Mouse (Mus musculus): Measurements from ENCODE around the gene Tmem245.

Gene Tmem245

DNA sequence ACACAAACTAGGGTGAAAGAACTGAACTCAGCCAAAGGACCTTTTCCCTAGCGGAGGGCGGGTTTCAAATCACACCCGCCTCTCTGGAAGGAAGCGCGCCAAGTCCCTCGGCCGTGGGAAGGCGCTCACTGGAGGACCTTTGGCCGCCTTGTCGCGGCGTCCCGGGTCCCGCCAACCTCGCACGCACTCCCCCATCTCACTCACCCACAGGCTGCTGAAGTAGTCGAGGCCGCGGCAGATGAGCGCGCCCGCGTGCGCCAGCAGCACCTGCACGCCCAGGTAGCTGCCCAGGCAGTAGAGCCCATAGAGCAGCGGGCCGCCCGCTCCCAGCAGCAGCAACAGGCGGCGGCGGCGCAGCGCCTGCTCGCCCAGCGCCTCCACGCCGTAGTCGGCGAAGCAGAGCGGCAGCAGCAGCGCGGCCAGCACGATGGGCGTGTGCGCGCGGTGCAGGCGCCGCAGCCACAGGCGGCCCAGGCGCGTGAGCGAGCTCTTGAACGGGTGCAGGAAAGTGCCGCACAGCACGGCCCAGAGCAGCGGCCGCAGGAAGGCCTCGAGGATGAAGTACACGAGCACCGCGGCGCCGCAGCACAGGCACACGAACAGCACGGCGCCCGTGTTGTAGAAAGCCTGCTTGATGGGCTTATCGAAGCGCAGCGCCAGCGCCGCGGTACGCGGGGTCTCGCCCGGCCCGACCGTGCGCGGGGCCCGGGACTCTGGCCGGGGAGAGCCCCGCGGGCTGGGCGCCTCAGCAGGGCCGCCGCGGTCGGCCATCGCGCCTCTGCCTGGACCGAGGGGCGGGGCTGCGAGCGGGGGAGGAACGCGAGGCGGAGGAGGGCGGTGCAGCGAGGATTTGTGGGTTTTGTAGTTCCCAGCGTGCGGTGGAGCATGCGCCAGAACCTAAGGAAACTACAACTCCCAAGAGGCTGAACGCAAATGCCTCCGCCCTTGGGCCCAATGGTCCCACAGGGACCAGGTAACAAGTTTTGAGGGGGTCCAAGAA is at the start of gene Tmem245:
Gene Tmem245, minus strand, starts transcription at position 797 of the 1,000 bp plus-strand sequence.
- peak; percentile 96 for DNase-seq (ENCODE audit: low spot score)

DNA sequence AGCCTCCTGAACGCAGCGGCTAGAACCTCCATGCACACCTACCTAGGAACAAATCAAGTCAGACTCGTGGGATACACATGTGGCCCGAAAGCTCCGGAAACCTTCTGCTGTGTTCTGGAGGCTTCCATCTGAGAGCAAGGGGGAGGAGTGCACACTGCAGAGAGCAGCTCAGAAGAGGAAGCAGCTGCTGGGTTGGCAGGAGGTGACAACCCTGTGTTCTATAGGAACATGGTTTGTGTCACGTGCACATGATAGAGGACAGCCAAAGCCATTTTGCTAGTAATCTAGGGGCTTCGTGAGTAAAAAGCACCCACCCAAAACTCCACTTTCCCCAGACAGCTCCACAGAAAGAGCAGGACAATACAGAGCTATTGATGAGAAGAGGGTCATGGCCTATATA is 46.1 kb upstream of the Tmem245 start:
- DNase-seq (ENCODE audit: low spot score), result no peak

- no peak for DNase-seq (ENCODE audit: low spot score)
Observed at GRCm38 (mm10) chr4:56991951-56992350, 44.7 kb upstream of the Tmem245 start.

DNA sequence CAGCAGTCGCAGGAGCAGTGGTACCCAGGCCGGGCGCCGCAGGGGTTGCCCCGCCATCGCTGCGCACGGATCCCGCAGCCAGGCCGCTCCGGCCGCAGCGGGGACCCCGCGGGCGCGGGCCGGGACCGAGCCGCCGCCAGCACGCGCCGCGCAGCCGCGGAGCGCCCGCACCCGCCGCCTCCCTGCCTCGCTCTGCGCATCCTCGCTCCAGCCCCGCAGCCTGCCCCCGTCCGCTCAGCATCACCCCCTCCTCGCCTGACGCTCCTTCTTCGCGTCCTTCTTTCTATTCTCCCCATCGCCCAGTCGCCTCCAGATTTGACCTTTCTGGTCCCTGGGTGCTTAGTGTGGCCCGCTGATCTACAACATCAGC is 43.0 kb upstream of the Tmem245 start, which contains the start of gene Frrs1l:
Gene Frrs1l, minus strand, starts transcription at position 177 of the 370 bp plus-strand sequence.
- no peak for DNase-seq (ENCODE audit: low spot score)

DNA sequence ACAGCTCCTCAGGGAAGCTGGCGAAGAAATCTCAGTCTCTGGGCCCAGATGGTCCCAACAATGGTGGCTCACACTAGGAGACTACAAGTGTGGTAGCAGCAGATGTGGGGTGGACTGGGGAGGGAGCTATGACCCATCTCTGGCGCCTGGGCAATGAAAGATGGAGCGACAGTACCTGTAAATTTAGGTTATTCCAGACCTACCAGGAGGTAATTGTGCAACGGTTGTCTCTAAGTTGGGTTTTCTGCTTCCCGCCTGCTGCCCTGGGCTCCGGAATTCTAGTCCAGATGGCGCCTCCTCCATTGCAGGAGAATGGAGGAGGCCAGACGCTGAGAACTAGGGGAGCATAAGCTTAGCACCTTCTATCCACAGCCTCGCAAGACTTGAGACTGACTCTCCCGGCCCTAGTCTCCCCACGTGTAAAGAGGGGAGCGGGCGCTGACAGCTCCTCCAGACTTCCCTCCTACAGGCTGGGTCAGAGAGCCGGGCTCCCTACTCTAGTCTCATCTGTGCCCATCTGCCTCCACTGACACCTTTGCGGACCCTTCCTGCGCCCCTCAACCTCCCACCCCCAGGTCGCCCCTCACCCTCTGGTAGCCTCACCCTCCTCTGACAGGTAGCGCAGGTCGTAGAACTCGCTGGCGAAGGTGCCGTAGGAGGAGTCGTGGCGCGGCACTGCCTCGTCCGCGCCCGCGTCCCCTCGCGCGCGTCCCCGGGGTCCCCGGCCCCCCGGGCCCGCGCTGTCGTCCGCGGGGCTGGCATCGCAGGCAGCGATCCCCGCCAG is 42.4 kb upstream of the Tmem245 start:
- no peak for DNase-seq (ENCODE audit: low spot score)

- DNase-seq (ENCODE audit: low spot score), result no peak
Observed at GRCm38 (mm10) chr4:56965586-56966179, 18.4 kb upstream of the Tmem245 start.

DNA sequence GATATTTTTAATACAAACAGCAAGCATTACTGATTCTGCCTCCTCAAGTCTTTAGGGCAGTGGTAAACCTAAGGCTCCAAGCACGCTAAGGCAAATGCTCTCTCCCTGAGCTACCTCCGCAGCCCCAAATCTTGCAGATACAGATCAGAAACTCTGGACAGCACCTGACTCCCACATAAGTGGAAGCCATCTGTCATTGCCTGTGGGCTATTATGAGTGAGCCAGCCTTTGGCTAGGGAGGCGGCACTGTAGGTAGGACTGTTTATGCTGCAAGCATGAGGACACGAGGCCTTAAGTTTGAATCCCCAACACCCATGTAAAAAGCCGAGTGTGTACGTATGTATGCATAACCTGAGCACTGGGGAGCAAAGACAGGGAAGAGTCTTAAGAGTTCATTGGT is 16.4 kb upstream of the Tmem245 start:
- DNase-seq (ENCODE audit: low spot score), result no peak

DNA sequence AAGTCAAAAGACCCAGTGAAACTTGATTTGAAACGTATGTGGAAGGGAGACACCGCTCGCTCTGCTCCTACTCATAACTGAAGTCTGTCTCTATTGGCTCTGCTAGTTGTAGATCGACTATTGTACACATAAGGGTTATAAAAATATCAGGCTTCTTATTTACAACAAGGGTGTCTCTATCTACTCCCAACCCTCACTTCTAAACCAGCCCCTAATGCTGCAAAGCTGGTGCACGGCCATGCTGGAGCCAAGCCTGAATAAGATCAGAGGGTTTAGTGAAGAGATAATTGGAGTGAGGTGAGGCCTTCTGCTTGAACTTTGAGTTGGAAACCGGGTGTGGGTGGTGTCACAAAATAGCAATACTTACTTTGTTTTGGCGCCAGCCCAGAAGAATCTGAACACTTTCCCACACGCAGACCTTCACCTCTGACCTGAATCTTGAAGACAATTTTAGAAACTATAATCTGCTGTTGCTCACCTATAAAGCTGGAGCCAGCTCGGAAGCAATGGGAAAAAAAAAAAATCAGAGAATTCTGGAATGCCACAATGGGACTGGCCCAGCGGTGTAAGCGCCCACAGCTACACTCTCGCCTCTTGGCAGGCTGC is 14.2 kb upstream of the Tmem245 start:
- DNase-seq (ENCODE audit: low spot score), result peak; percentile 43

GRCm38 (mm10) chr4:56957518-56957917 is 10.3 kb upstream of the Tmem245 start:
- no peak for DNase-seq (ENCODE audit: low spot score)

DNA sequence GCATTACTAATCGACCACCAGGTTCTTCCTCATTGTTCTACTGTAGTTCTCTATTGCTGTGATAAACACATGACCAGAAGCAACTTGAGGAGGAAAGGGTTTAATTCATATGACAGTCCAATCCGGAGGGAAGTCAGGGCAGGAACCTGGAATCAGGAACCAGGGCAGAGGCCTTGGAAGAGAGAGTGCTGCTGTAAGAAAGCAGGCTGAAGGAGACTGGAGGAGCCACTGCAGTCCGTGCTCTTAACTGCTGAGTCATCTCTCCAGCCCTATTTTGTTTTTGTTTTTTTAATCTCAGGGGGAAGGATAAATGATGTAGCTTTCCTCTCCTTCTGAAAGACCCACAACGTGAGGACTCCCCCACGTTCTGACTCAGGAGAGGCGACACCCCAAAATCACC is 6.0 kb upstream of the Tmem245 start:
- DNase-seq (ENCODE audit: low spot score), result no peak

DNA sequence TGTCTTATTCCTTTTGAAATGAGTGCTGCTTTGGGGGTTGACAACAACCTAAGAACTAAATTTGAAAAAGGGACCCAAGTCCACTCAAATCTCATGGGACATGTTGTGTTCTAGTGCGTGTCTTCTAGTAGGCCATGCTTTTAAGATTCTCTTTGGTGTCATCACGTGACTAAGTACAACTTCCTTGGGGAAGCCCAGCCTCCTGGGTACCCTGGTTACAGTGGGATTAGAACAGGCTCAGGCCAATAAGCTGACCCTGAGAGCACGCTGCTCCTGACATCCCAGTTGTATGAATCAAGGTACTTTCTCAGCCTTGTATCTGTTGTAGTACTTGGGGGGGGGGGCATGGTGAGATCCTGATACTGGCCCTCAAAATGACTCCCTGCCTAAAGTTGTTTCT is 4.5 kb upstream of the Tmem245 start:
- no peak for DNase-seq (ENCODE audit: low spot score)

DNA sequence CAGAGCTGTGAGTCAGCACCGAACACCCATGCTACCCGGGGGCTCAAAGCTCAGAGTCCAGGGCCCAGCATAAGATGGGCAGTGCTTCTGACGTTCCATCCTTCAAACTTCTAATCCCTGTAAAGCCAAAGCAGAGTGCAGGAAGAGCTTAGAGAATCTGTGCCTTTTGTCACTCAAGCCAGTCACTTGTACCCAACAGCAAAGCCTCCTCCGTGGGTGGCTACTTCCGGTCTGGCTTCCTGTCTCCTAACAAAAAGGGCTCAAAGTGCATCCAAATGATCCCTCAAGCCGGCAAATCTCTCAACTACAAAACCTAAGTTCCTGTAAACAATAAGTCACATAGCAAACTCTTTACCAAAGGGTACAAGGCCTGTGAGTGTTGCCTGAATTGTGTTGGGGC is 2.3 kb upstream of the Tmem245 start:
- DNase-seq (ENCODE audit: low spot score), result no peak

- no peak for DNase-seq (ENCODE audit: low spot score)
Observed at GRCm38 (mm10) chr4:56946180-56946579, 1.1 kb downstream of the Tmem245 start.

GRCm38 (mm10) chr4:56944286-56944685 is 3.0 kb downstream of the Tmem245 start:
- no peak for DNase-seq (ENCODE audit: low spot score)

GRCm38 (mm10) chr4:56943258-56943657 is 4.0 kb downstream of the Tmem245 start:
- DNase-seq (ENCODE audit: low spot score), result no peak

DNA sequence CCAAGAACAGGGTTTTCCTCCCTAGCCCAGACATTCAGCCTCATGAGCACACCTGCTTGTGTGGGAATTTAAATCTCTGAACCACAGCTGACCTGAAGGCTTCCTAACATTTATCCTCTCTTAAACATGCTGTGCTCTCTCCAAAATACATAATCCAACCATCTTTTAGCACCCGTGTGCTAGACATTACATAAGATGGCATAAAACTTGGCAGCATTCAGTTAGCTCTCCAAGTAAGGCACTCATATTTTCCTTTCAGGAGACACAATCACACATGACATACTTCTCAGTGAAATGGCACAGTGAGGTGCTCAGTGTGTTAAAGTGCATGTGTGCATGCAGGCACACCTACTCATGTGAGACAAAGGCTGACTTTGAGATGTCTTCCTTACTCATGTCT is 4.7 kb downstream of the Tmem245 start:
- no peak for DNase-seq (ENCODE audit: low spot score)

GRCm38 (mm10) chr4:56941481-56941880 is 5.8 kb downstream of the Tmem245 start:
- no peak for DNase-seq (ENCODE audit: low spot score)

- DNase-seq (ENCODE audit: low spot score), result no peak
Observed at GRCm38 (mm10) chr4:56937136-56937535, 10.1 kb downstream of the Tmem245 start.

- DNase-seq (ENCODE audit: low spot score), result no peak
Observed at GRCm38 (mm10) chr4:56935327-56935726, 11.9 kb downstream of the Tmem245 start.

GRCm38 (mm10) chr4:56933154-56933553 is 14.1 kb downstream of the Tmem245 start:
- DNase-seq (ENCODE audit: low spot score), result no peak

GRCm38 (mm10) chr4:56932096-56932495 is 15.1 kb downstream of the Tmem245 start:
- no peak for DNase-seq (ENCODE audit: low spot score)

GRCm38 (mm10) chr4:56930312-56930711 is 16.9 kb downstream of the Tmem245 start:
- no peak for DNase-seq (ENCODE audit: low spot score)
